Mouse (Mus musculus): Measurements from ENCODE around the gene Kif17.

GRCm38 (mm10) chr4:138324451-138324850, 74.2 kb downstream of the Kif17 start:
- TF ChIP-seq CTCF (IDR thresholded peaks at IDR 0.05; ENCODE audit: low read depth) = no peak
- no peak for TF ChIP-seq EP300 (IDR thresholded peaks at IDR 0.05; ENCODE audit: low read depth)
